9 mouse cellular contexts compared by ENCODE assay signal in genomic region chr11:97825295-97825694, GRCm38 (mm10). TPM values are rescaled to one million over a fixed set of nuclear protein-coding genes. Genes with fewer than 3 reads are reported as not detected.
DNase-seq lines count a peak whose midpoint lies in the region; ATAC-seq and TF ChIP-seq lines count a peak whose summit lies in the region.
"Had no signal": no experiment of that assay in that cellular context is flagged by ENCODE, and none has a peak within 500 bp of the region (broad histone marks: within the 10 kb centered on the region; RNA-seq: fewer than 3 reads in every experiment).

No protein-coding gene starts in this region.

- TF ChIP-seq CTCF in ES-Bruce4 (IDR thresholded peaks at IDR 0.05; ENCODE audit: low read depth, low read length) = no peak
- no peak for TF ChIP-seq CTCF in spleen, adult 2 months (IDR thresholded peaks at IDR 0.05; ENCODE audit: extremely low read depth, insufficient read depth, insufficient read length, insufficient replicate concordance)
- TF ChIP-seq CTCF in stomach, postnatal 0 days (IDR thresholded peaks at IDR 0.05; ENCODE audit: low read depth) = no peak

- no peak for TF ChIP-seq POLR2A in ES-Bruce4 (IDR thresholded peaks at IDR 0.05; ENCODE audit: insufficient read depth, low read length)
- TF ChIP-seq POLR2A in spleen, adult 2 months (IDR thresholded peaks at IDR 0.05; ENCODE audit: low read depth, low read length) = no peak

- WGBS in spleen, adult 2 months = 20% methylated on average over 10 of the region's 10 CpGs
- WGBS in stomach, postnatal 0 days = 80% methylated on average over 10 of the region's 10 CpGs

- peaks cover 18% of the 10 kb centered on the region for H3K4me1 ChIP-seq in ES-Bruce4 (ENCODE audit: control insufficient read depth, insufficient read depth, low read length)
- H3K4me1 ChIP-seq in spleen, adult 2 months (ENCODE audit: control insufficient read depth, insufficient read depth, insufficient read length) = peaks cover 39% of the 10 kb centered on the region
- no peaks in the 10 kb centered on the region for H3K4me1 ChIP-seq in stomach, postnatal 0 days (replicated peaks; ENCODE audit: control insufficient read depth, insufficient read depth)

- H3K4me2 ChIP-seq in stomach, postnatal 0 days (replicated peaks; ENCODE audit: low read depth) = no peak overlapping the region

- H3K4me3 ChIP-seq in ES-Bruce4 (ENCODE audit: low read depth, low read length) = no peak overlapping the region
- no peak overlapping the region; the same call in 1 of the 2 replicates for H3K4me3 ChIP-seq in spleen, adult 2 months (ENCODE audit: extremely low read depth, insufficient read depth, insufficient read length)
- no peak overlapping the region for H3K4me3 ChIP-seq in stomach, postnatal 0 days (ENCODE audit: low read depth, low read length)

- no peak overlapping the region for H3K9ac ChIP-seq in ES-Bruce4 (ENCODE audit: low read depth, poor library complexity, severe bottlenecking)
- H3K9ac ChIP-seq in stomach, postnatal 0 days (ENCODE audit: low read length) = no peak overlapping the region

- peak; percentile 56 for DNase-seq in layer of hippocampus, adult 9-11 months
- DNase-seq in layer of hippocampus, postnatal 14 days (ENCODE audit: low spot score in 2 of 2) = no peak
- DNase-seq in spleen, adult 2 months (ENCODE audit: low read depth in 1 of 2, low spot score in 2 of 2) = peak in 1 of 2 experiments; percentile 64
- DNase-seq in cerebellum, adult 18-20 months = no peak
- no peak for DNase-seq in yolk sac, embryonic 10.5 days (ENCODE audit: low spot score)
- no peak for DNase-seq in stomach, postnatal 0 days (ENCODE audit: low spot score)
- DNase-seq: cerebellum, adult 8-10 months had no signal

- no peaks in the 10 kb centered on the region for H3K27me3 ChIP-seq in ES-Bruce4 (ENCODE audit: control insufficient read depth, insufficient read depth, low read length, poor library complexity, severe bottlenecking)
- H3K27me3 ChIP-seq in spleen, adult 2 months (ENCODE audit: control insufficient read depth, insufficient read depth, low read length) = no peaks in the 10 kb centered on the region
- H3K27me3 ChIP-seq in stomach, postnatal 0 days (ENCODE audit: control insufficient read depth, insufficient read depth, low read length) = no peaks in the 10 kb centered on the region

- peak overlapping the region; percentile 46 for H3K27ac ChIP-seq in ES-Bruce4 (ENCODE audit: insufficient read depth, low read length)
- peak overlapping the region; percentile 81 for H3K27ac ChIP-seq in spleen, adult 2 months (ENCODE audit: insufficient read depth, low read length)
- H3K27ac ChIP-seq in stomach, postnatal 0 days (replicated peaks) = no peak overlapping the region

- ATAC-seq in granulocyte monocyte progenitor cell, adult 5-6 weeks (replicated peaks; ENCODE audit: poor library complexity, severe bottlenecking) = peak; percentile 18
- no peak for ATAC-seq in stomach, postnatal 0 days (ENCODE audit: low FRiP score, low TSS enrichment)

- no peak for TF ChIP-seq EP300 in ES-Bruce4 (IDR thresholded peaks at IDR 0.05; ENCODE audit: insufficient read depth, low read depth, low read length)
- no peak for TF ChIP-seq EP300 in stomach, postnatal 0 days (optimal IDR thresholded peaks at IDR 0.05)

- H3K9me3 ChIP-seq in ES-Bruce4 (replicated peaks; ENCODE audit: control insufficient read depth, insufficient read depth, low read length, poor library complexity, severe bottlenecking) = no peaks in the 10 kb centered on the region
- no peaks in the 10 kb centered on the region for H3K9me3 ChIP-seq in stomach, postnatal 0 days (ENCODE audit: control insufficient read depth, low read length)

- peaks cover 29% of the 10 kb centered on the region for H3K36me3 ChIP-seq in ES-Bruce4 (ENCODE audit: control insufficient read depth, insufficient read depth, low read length, poor library complexity, severe bottlenecking)
- H3K36me3 ChIP-seq in spleen, adult 2 months (ENCODE audit: control insufficient read depth, insufficient read depth, low read length) = peaks cover 5% of the 10 kb centered on the region; the same call in 1 of the 2 replicates
- H3K36me3 ChIP-seq in stomach, postnatal 0 days (ENCODE audit: control insufficient read depth, insufficient read depth, low read length) = peaks cover 19% of the 10 kb centered on the region

RNA-seq across cellular contexts. Expression of gene B230217C12Rik, which starts 15.3 kb away (rescaled TPM):
- 10 to 100 TPM; 44.2 to 49.6 TPM for total RNA-seq in layer of hippocampus, postnatal 14 days (2021)
- 2.8 and 3.4 TPM in 2 replicates for polyA plus RNA-seq in ES-Bruce4 (2011; ENCODE audit: insufficient read depth, insufficient read length, low read depth, missing spikeins)
- total RNA-seq in granulocyte monocyte progenitor cell, adult 5-6 weeks (2014; fragmentation: Nextera tagmentation) = 3.8 TPM in 1 of 2 replicates, not detected in the other
- total RNA-seq in granulocyte monocyte progenitor cell, adult 5-6 weeks (2017) = 1.3 TPM in 1 of 2 replicates, not detected in the other
- polyA plus RNA-seq in spleen, adult 2 months (2012; rRNA removed) = 1.8 and 3.1 TPM in 2 replicates
- 1.1 and 1.9 TPM in 2 replicates for polyA plus RNA-seq in stomach, postnatal 0 days (2015; fragmentation: Nextera tagmentation; extraction: Ambion mirVana)

RNA-seq across cellular contexts. Expression of gene Lasp1, which starts 26.5 kb away (rescaled TPM):
- 100 to 1,000 TPM; 114 to 123 TPM for total RNA-seq in layer of hippocampus, postnatal 14 days (2021)
- polyA plus RNA-seq in ES-Bruce4 (2011; ENCODE audit: insufficient read depth, insufficient read length, low read depth, missing spikeins) = 228 and 231 TPM in 2 replicates
- 60.5 and 60.7 TPM in 2 replicates for total RNA-seq in granulocyte monocyte progenitor cell, adult 5-6 weeks (2014; fragmentation: Nextera tagmentation)
- total RNA-seq in granulocyte monocyte progenitor cell, adult 5-6 weeks (2017) = 92.5 and 124 TPM in 2 replicates
- 69.4 and 75.2 TPM in 2 replicates for polyA plus RNA-seq in spleen, adult 2 months (2012; rRNA removed)
- 84.0 and 90.1 TPM in 2 replicates for polyA plus RNA-seq in stomach, postnatal 0 days (2015; fragmentation: Nextera tagmentation; extraction: Ambion mirVana)

RNA-seq across cellular contexts. Expression of gene Rpl23, which starts 43.1 kb away (rescaled TPM):
- total RNA-seq in layer of hippocampus, postnatal 14 days (2021) = 100 to 1,000 TPM; 372 to 419 TPM
- polyA plus RNA-seq in ES-Bruce4 (2011; ENCODE audit: insufficient read depth, insufficient read length, low read depth, missing spikeins) = 777 and 842 TPM in 2 replicates
- total RNA-seq in granulocyte monocyte progenitor cell, adult 5-6 weeks (2014; fragmentation: Nextera tagmentation) = 2,177 and 2,335 TPM in 2 replicates
- 2,263 and 3,329 TPM in 2 replicates for total RNA-seq in granulocyte monocyte progenitor cell, adult 5-6 weeks (2017)
- 96.9 and 98.1 TPM in 2 replicates for polyA plus RNA-seq in spleen, adult 2 months (2012; rRNA removed)
- polyA plus RNA-seq in stomach, postnatal 0 days (2015; fragmentation: Nextera tagmentation; extraction: Ambion mirVana) = 585 and 586 TPM in 2 replicates

RNA-seq across cellular contexts. Expression of gene 1700001P01Rik, which starts 49.6 kb away (rescaled TPM):
- total RNA-seq in layer of hippocampus, postnatal 14 days (2021) = 1 to 10 TPM in 1 of 2 experiments, under 1 TPM in 1; 0.58 to 2.0 TPM
- 0.99 TPM in 1 of 2 replicates, not detected in the other for polyA plus RNA-seq in ES-Bruce4 (2011; ENCODE audit: insufficient read depth, insufficient read length, low read depth, missing spikeins)
- not detected in 2 replicates for total RNA-seq in granulocyte monocyte progenitor cell, adult 5-6 weeks (2014; fragmentation: Nextera tagmentation)
- not detected in 2 replicates for total RNA-seq in granulocyte monocyte progenitor cell, adult 5-6 weeks (2017)
- polyA plus RNA-seq in spleen, adult 2 months (2012; rRNA removed) = not detected in 2 replicates
- not detected in 2 replicates for polyA plus RNA-seq in stomach, postnatal 0 days (2015; fragmentation: Nextera tagmentation; extraction: Ambion mirVana)

RNA-seq across cellular contexts. Expression of gene Fbxo47, which starts 58.7 kb away (rescaled TPM):
- total RNA-seq in layer of hippocampus, postnatal 14 days (2021) = under 1 TPM; 0.41 to 0.50 TPM
- 2.5 and 2.8 TPM in 2 replicates for polyA plus RNA-seq in ES-Bruce4 (2011; ENCODE audit: insufficient read depth, insufficient read length, low read depth, missing spikeins)
- not detected in 2 replicates for total RNA-seq in granulocyte monocyte progenitor cell, adult 5-6 weeks (2014; fragmentation: Nextera tagmentation)
- 2.0 and 2.2 TPM in 2 replicates for total RNA-seq in granulocyte monocyte progenitor cell, adult 5-6 weeks (2017)
- 0.20 and 0.22 TPM in 2 replicates for polyA plus RNA-seq in spleen, adult 2 months (2012; rRNA removed)
- 0.29 and 0.34 TPM in 2 replicates for polyA plus RNA-seq in stomach, postnatal 0 days (2015; fragmentation: Nextera tagmentation; extraction: Ambion mirVana)
